Mouse (Mus musculus) thymus, postnatal 14 days (tissue): Measurements from ENCODE around the gene Stard3.
A peak's percentile ranks its signal among the peaks of the same experiment; 100 is the strongest.

ENCODE experiments used
- DNase-seq: peaks from one replicate; pipeline ENCODE4 v3.0.0; 2021

Gene Stard3

DNA sequence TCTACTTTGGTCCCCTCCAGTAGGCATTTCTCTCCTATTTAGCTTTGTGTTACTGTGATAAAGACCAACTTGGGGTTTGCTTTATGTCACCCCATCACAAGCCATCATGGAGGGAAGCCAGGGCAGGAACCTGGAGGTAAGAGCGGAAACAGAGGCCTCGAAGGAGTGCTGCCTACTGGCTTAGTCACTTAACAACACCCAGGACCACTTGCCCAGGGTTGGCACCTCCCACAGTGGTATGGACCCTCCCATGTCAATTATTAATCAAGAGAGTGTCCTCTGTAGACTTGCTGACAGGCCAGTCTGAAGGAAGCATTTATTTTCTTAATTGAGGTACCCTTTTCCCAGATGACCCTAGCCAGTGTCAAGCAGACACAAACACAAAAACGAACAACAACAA, 42.6 kb downstream of the Stard3 start:
- DNase-seq = no peak

DNA sequence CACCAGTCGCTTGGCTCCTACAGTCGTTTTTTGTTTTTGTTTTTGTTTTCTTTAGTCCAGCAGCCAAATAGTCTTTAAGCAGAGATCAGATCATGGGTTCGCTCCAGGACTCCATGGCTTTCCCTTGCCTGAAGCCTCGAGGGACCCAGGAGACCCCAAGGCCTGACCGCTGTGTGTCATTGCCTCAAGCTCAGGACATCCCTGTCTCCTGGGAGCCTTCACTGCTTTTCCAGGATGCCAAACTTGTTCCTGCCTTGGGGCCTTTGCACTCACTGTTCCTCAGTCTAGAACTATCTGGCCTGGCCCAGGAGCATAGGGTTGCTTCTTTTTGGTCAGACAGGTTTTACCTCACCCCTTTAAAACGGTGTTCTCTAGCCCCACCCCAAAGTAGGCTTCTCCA, 48.5 kb downstream of the Stard3 start:
- no peak for DNase-seq

DNA sequence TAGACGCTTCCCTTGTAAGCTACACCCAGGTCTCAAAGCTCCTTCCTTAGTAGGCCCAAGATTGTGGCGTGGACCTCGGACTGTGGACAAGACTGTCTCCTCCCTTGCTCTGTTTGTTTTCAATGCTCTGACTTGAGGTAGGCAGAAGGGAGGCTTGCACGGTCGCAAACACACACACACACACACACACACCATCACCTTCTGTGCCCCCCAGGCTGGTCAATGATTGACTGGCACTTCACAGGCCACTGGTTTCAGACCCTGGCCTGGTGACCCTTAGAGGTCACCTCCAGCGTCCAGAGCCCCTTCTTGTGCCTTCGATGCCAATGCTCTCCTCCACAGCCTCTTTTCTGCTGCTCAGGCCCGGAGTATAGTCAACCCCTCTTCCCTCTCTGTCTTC, 50.7 kb downstream of the Stard3 start:
- no peak for DNase-seq

DNA sequence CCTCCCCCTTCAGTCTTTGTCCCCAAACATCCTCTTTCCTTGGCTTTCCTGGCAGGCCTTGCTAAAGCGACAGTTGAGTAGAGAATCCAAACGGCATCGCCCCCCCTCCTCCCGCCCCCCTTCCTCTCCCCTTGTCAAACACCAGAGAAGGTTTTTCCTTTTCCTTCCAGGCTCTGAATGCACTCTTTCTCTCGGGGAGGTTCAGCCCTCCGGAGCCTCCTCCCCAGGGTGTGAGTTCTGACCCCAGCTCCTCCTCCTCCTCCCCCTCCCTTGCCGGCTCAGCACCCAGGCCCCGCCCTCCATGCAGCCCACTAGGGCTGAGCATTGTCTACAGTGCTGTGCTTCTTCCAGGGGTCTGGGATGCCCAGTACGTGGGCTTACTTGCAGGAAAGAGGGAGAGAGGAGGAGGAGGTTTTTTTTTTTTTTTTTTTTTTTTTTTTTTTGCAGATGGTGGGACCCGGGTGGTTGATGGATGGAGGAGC, 51.2 kb downstream of the Stard3 start:
- no peak for DNase-seq

DNA sequence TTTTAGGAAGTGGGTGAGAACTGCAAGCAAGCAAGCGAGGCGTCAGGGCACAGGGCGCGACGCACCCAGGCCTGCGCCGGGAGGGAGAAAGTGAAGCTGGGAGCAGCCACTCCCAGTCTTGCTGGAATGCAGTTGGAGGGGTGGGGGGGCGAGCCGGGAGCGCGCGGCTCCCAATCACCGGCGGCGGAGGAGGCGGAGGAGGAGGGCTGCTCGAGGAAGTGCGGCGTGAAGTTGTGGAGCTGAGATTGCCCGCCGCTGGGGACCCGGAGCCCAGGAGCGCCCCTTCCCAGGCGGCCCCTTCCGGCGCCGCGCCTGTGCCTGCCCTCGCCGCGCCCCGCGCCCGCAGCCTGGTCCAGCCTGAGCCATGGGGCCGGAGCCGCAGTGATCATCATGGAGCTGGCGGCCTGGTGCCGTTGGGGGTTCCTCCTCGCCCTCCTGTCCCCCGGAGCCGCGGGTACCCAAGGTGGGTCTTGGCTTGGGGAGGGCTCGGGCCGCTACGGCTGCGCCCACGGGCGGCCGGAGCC, 54.2 kb downstream of the Stard3 start, which contains the start of gene Erbb2:
Gene Erbb2 (plus strand): TSS at position 198 of the 524 bp plus-strand sequence.
- DNase-seq = peak; percentile 25

DNA sequence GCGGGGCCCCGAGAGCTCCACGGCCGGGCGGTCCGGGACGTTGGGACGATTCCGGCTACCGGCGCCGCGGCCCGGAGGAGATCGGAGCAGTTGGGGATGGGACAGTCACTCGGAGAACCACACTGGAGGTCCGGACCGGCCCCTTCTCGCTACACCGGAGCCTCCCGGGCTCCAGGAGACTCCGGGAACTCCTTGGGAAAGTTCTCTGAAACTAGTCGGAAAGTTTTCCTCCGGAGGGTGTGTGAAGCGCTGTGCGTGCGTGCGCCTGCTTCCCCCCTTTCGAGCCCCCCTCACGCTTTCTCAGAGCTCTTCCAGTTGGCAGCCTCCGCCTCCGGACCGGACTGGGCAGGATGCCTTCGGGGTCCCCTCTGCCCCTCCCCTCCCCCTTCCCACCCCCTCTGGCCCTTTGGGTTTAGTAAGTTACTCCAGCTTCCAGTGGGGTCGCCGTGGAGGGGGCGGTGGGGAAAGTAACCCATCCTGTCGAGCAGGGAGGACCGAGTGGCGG, 54.7 kb downstream of the Stard3 start:
- no peak for DNase-seq

DNA sequence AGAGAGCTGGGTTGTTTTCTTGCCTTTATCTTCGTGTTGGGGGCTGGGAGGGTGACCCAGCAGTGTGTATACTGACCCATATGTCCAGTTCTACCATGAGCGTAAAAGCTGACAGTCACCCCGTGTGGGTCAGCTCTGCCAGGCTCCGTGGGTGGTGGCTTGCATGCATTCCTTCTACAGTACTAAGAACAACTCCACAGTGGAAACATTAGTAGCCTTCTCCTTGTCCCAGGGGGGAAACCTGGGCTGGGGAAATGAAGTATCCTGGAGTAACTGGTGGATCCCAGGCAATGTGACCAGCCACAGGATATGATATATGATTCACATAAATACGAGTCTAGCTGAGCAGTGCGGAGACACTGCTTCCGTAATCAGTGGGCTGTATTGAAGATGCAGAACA, 55.6 kb downstream of the Stard3 start:
- DNase-seq = no peak

DNA sequence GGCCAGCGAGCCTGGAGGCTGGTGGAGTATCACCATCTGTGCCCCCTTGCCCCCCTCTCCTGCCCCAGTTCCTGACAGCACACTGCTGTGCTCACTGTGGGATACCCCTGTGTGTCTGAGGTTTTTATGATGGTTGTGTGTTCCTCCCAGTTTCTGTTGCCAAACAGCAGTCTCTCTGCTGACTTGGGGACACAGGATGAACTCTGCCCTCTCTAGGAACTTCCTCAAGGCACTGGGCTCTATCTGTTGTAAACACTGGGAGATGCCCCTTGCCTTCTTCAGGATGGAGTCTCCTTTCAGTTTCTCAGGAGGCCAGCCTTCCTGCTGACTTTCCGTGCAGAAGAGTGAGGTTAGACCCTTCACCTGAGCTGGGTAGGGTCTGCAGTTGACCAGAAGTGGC, 56.0 kb downstream of the Stard3 start:
- DNase-seq = no peak

DNA sequence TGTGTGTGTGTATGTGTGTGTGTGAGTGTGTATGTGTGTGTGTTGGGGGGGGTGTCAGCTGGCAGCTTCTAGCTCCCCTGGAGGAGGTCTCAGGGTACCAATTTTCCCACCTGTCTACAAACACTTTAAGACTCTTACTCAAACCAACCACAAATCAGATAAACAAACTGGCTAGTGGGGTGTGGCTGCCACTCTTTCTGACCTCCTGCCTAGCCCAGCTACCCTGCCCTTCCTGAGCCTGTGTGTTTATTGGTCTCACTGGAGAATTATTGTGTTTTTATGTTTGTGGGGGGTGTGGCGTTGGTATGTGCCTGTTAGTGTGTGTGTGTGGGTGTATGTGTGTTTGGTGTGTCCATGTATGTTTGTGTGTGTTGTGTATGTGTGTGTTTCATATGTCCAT, 58.9 kb downstream of the Stard3 start:
- DNase-seq = no peak

DNA sequence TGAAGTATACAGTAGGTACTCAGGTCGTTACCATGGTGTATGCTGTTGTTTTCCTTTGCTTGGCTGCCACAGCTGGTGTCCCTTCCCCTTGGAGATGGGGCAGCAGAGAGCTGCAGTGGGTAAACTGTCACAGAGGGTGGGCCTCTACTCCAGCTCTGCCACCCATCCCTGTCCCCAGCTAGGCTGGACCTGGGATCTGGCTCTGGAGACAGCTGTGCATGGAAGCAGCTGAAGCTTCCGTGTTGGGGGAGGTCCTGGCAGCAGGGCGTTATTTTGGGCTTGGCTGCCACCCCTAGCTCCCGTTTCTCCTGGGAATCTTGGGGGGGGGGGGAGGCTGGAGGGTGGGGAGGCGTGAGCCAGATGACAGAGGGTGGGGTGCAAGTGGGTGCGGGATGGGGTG, 60.1 kb downstream of the Stard3 start:
- DNase-seq = no peak

DNA sequence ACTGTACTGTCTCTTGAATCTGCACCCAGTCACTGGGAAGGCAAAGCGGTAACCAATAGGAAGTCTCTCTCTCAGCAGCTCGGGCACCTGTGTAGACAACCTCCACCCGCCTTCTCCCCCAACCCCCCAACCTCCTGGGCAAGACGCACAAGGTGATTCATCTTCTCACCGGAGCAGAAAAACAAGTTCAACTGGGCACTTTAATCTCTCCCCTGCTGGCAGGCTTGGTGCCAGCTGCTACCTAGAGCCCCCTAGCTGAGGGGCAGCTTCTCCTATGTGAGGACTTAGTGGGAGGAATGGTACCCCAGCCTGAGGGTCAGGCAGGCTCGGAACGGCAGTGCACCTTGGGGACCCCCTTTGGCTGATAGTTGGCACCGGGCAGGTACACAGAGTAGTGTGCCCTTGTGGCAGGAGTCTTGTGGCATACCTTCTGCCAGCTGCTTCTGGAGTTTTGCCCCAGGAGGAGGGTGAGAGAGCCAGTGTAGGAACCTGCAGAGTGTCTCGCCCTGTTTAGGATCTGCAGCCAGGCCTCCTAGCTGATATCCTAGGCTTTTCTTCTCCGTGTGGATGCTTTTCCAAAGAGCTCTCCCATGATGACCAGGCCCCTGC, 60.9 kb downstream of the Stard3 start:
- no peak for DNase-seq

DNA sequence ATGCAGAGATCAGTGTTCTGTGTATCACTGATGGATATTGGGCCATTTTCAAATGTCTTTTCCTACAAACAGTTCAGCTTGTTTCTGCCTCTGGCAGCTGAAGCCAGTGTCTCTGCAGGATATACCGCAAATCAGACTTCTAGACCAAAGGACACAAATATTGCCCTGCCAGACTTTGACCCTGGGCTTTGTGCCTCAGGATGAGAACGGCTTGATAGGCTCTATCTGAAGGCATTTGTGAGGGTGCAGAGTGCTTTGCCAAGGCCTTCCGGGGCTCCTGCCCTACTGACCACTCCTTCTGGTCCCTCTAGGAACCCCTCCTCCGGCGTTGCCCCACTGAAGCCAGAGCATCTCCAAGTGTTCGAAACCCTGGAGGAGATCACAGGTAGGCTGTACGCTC, 68.4 kb downstream of the Stard3 start:
- no peak for DNase-seq

DNA sequence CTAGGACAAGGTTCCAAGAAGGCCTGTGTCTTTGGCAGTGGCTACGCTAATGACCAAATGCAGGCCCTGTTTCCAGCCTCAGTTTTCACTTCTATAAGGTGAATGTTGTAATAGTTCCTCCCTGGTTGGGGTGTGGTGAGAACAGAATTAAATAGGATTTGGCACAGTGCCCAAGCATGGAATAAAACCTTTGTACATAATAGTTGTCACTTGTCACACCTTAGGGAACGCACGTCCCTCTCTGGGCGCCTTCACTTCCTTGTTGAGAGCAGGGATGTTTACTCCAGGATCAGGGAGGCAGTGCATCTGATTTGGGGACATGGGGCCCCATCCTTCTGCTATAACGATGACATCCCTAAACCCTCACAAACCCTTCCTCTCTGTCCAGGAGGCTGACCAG, 70.3 kb downstream of the Stard3 start:
- no peak for DNase-seq
